Mouse (Mus musculus) embryonic facial prominence, embryonic 11.5 days (tissue): ENCODE measurements around the gene Grin2c. TPM values are rescaled to one million over a fixed set of nuclear protein-coding genes. Genes with fewer than 3 reads are reported as not detected.

Experiments used
- ATAC-seq: fragments of 200-750 bp; cut with Nextera tagmentation; replicated peaks from 2 replicates; pipeline ENCODE4 v1.8.0; 2017; ENCODE audit warnings: low read depth; ENCODE audit not compliant: insufficient number of reproducible peaks, low FRiP score, low TSS enrichment
- DNase-seq: peaks from one replicate; pipeline ENCODE4 v3.0.0-alpha.2; 2015; ENCODE audit warnings: low spot score
- H3K27ac ChIP-seq: fragments of 300-500 bp; sonication (generic); replicated peaks from 2 replicates; pipeline ENCODE4 v1.5.1; 2014; ENCODE audit warnings: mild to moderate bottlenecking, low read depth, low read length, control low read depth
- H3K27me3 ChIP-seq: fragments of 300-500 bp; sonication (generic); 2 replicates; pipeline ENCODE4 v1.6.1; 2014; ENCODE audit warnings: mild to moderate bottlenecking, low read length, moderate library complexity, mixed read lengths; ENCODE audit not compliant: control insufficient read depth, insufficient read depth
- H3K36me3 ChIP-seq: fragments of 300-500 bp; sonication (generic); replicated peaks from 2 replicates; pipeline ENCODE4 v1.6.1; 2014; ENCODE audit warnings: low read depth, mild to moderate bottlenecking, low read length, moderate library complexity, mixed read lengths; ENCODE audit not compliant: control insufficient read depth, insufficient read depth
- H3K4me1 ChIP-seq: fragments of 300-500 bp; sonication (generic); 2 replicates; pipeline ENCODE4 v1.6.1; 2014; ENCODE audit warnings: low read length, mixed read lengths; ENCODE audit not compliant: control insufficient read depth, insufficient read depth
- H3K4me2 ChIP-seq: fragments of 300-500 bp; sonication (generic); 2 replicates; pipeline ENCODE4 v1.6.1; 2014; ENCODE audit warnings: low read depth, mild to moderate bottlenecking, control low read depth, low read length, moderate library complexity
- H3K4me3 ChIP-seq: fragments of 300-500 bp; sonication (generic); 2 replicates; pipeline ENCODE4 v1.5.1; 2014; ENCODE audit warnings: low read depth, low read length, control low read depth
- H3K9ac ChIP-seq: fragments of 300-500 bp; sonication (generic); replicated peaks from 2 replicates; pipeline ENCODE4 v1.6.1; 2014; ENCODE audit warnings: mild to moderate bottlenecking, control low read depth, low read length
- H3K9me3 ChIP-seq: fragments of 300-500 bp; sonication (generic); replicated peaks from 2 replicates; pipeline ENCODE4 v1.6.1; 2016; ENCODE audit warnings: mild to moderate bottlenecking, low read length, inconsistent platforms, mixed read lengths; ENCODE audit not compliant: control insufficient read depth
- WGBS: fragments of 180-500 bp; shearing (Covaris S2); extraction: QIAGEN DNeasy Blood & Tissue Kit; methylation state at CpG from one replicate; pipeline ENCODE4 v1.1.7; 2014; 5-methylcytosine and 5-hydroxymethylcytosine counted together
- polyA plus RNA-seq: library from polyadenylated mRNA; unstranded; fragments of >200 nt; fragmentation: Nextera tagmentation; extraction: Ambion mirVana; gene quantifications from 2 replicates; pipeline ENCODE4 v1.2.1, GENCODE M21; 2014

The Grin2c gene
- polyA plus RNA-seq, 1 experiment from 2014 or later, result 0.04 TPM

DNA sequence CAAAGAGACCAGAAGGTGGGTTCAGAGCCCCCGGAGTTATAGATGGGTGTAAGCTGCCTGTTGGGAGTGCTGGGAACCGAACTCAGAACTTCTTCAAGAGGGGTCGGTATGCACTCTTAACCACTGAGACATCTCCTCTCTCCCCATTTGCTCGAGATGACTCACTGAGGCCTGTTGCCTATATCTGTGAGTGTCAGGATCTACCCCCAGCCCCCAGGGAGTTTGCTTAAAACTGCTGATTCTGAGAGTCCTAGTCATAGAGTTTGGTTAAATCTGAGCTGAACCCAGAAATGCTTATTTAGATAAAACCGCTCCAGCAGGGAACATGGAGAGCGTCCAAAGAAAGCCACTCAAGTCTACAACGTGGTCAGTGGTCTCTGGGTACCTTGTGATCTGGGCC is 7.1 kb upstream of the Grin2c start:
- no peaks in the 10 kb centered on the region; the same call in none of the 2 replicates for H3K4me1 ChIP-seq
- no peak overlapping the region for H3K27ac ChIP-seq
- no peak overlapping the region for H3K9ac ChIP-seq
- ATAC-seq, result no peak
- no peaks in the 10 kb centered on the region for H3K27me3 ChIP-seq
- H3K4me3 ChIP-seq, result no peak overlapping the region
- no peaks in the 10 kb centered on the region for H3K36me3 ChIP-seq
- no peak for DNase-seq
- 82% methylated on average over 7 of the region's 7 CpGs for WGBS
- H3K9me3 ChIP-seq, result no peaks in the 10 kb centered on the region
- H3K4me2 ChIP-seq, result no peak overlapping the region

DNA sequence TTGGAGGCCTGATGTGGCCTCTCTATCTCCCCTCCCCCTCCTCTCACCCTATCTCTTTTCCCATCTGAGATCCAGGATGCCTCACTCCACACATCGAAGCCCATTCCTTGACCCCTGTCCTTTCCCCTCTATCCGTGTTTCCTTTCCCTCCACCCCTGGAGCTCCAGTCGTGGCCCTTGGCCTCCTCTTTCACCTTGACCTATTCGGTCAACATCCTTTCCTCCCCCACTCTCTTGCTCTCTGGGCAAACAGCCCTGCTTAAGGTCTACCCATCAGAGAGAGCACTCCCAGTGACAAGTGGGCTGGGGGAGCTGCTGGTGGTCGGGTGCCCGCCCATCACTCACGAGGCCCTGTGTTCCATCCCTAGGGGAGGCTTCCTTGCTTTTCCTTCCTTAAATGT is 6.7 kb upstream of the Grin2c start:
- Histone ChIP-seq H3K4me1 (no peaks in the 10 kb centered on the region; the same call in none of the 2 replicates), H3K27ac (no peak overlapping the region), H3K9ac (no peak overlapping the region), H3K4me3 (no peak overlapping the region), H3K4me2 (no peak overlapping the region), H3K9me3 (no peaks in the 10 kb centered on the region), H3K36me3 (no peaks in the 10 kb centered on the region), H3K27me3 (no peaks in the 10 kb centered on the region; the same call in 1 of the 2 replicates)
- DNase-seq, result no peak
- WGBS, result 56% methylated on average over 7 of the region's 7 CpGs
- ATAC-seq, result no peak

DNA sequence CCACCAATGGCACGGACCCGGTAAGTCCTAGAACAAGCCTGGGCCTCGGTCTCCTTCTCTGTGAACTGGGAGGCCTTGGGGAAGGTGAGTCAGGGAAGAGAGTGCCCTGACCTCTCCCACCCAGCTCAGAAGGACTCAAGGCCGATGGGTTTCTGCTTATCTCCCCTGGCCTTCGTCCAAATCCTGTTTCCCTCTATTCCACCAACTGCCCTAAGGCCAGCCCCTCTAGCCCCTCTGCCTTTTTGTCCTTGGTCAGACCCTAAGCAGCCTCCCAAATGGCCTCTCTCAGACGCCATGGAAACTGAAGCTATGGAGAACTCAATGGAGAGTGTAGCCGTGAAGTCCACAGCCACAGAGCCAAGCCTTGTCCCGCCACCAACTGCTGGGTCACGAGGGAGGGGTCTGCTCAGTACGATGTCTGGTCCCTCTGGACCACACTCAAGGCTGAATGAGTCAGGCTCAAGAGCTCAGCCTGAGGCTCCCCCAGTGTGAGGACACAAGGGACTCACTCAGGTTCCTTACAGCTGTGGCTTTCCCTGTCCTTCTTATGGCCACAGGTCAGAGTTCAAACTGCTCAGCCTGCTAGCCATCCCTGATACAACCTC is 6.0 kb upstream of the Grin2c start:
- DNase-seq, result no peak
- Histone ChIP-seq H3K9me3 (no peaks in the 10 kb centered on the region), H3K4me3 (no peak overlapping the region), H3K9ac (no peak overlapping the region), H3K27me3 (peaks cover 7% of the 10 kb centered on the region), H3K27ac (no peak overlapping the region), H3K4me2 (no peak overlapping the region), H3K4me1 (no peaks in the 10 kb centered on the region; the same call in none of the 2 replicates), H3K36me3 (no peaks in the 10 kb centered on the region)
- 79% methylated on average over 10 of the region's 10 CpGs for WGBS
- no peak for ATAC-seq

DNA sequence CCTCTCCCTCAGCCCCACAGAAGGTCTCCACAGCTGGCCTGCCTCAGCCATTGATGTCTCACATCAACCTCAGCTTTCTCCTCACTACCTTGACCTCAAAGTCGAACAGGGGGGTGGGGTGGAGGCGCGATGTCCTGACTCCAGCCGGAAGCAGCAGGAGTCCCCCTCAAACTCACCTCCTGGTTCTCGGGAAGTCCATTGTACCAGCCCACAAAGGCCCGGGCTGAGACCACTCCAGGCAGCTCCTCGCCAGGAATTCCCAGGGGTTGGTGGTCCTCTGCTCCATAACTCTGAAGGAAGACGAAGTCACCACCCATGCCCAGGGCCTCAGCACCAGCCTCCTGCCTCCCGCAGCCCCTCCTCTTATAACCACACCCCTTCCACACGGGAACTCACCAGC is 4.4 kb upstream of the Grin2c start:
- no peak for ATAC-seq
- peaks cover 22% of the 10 kb centered on the region for H3K27me3 ChIP-seq
- H3K9ac ChIP-seq, result no peak overlapping the region
- H3K36me3 ChIP-seq, result no peaks in the 10 kb centered on the region
- DNase-seq, result no peak
- H3K4me3 ChIP-seq, result no peak overlapping the region
- WGBS, result 69% methylated on average over 10 of the region's 10 CpGs
- no peak overlapping the region for H3K4me2 ChIP-seq
- H3K9me3 ChIP-seq, result no peaks in the 10 kb centered on the region
- peaks cover 8% of the 10 kb centered on the region for H3K4me1 ChIP-seq
- H3K27ac ChIP-seq, result no peak overlapping the region

DNA sequence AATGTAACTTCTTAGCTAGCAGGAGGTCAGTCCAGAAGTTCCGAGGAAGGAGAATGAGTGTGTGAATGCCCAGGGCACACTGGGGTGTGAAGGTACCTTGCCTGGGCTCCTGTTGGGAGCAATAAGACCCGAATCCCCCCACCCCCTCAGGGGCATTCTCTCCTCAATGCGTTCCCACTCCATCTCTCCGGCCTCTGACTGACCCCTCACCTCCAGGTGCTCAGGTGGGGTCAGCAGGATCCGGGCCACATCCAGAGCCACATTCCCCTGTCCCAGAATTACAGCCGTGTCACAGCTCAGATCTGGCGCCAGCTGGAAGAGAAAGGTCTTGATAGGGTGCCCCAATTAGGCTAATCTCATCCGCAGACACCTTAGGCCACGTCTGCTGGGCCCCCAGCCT is 4.0 kb upstream of the Grin2c start:
- no peak overlapping the region for H3K4me3 ChIP-seq
- H3K4me1 ChIP-seq, result peaks cover 11% of the 10 kb centered on the region
- H3K4me2 ChIP-seq, result no peak overlapping the region
- H3K9me3 ChIP-seq, result no peaks in the 10 kb centered on the region
- ATAC-seq, result no peak
- no peak overlapping the region for H3K27ac ChIP-seq
- H3K27me3 ChIP-seq, result peaks cover 27% of the 10 kb centered on the region
- 78% methylated on average over 9 of the region's 9 CpGs for WGBS
- H3K36me3 ChIP-seq, result no peaks in the 10 kb centered on the region
- no peak for DNase-seq
- H3K9ac ChIP-seq, result no peak overlapping the region

DNA sequence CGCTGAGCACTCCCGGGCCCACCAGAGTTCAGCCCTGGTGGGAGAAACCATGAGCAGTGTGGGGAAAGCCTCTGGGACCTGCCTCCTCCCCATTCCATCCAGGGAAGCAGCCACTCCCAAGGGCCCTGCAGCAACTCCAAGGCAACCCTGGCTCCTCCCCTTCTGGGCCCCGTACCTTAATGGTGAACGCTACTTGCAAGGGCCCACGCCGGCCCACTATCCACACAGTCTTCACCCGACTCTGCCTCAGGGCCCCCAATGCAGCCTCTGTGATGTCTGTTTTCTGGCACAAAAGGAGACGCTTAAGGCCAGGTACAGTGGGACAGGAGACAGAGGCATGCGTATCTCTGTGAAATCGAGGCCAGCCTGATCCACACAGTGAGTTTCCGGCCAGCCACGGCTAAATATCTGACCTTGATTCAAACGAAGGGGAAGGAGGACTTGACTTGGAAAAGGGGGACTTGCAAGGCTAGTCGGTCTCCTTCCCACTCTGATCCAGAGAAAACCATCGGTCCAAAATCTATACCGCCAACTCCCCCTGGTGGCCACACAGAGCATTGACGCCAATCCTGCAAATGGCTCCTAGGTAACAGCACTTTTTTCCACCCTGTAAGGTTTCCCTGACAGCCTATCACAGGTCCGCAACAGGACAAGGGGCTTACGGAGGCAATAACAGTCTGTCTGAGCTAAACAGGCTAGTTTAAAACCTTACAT is 3.3 kb upstream of the Grin2c start:
- 0 out of 2 replicates have a peak, but pooled peaks have one; percentile 26 for ATAC-seq
- no peak overlapping the region for H3K27ac ChIP-seq
- peaks cover 34% of the 10 kb centered on the region for H3K27me3 ChIP-seq
- peaks cover 13% of the 10 kb centered on the region for H3K4me1 ChIP-seq
- no peak overlapping the region for H3K9ac ChIP-seq
- DNase-seq, result peak; percentile 89
- WGBS, result 35% methylated on average over 19 of the region's 19 CpGs
- H3K9me3 ChIP-seq, result no peaks in the 10 kb centered on the region
- H3K4me3 ChIP-seq, result no peak overlapping the region
- H3K36me3 ChIP-seq, result no peaks in the 10 kb centered on the region
- no peak overlapping the region for H3K4me2 ChIP-seq

DNA sequence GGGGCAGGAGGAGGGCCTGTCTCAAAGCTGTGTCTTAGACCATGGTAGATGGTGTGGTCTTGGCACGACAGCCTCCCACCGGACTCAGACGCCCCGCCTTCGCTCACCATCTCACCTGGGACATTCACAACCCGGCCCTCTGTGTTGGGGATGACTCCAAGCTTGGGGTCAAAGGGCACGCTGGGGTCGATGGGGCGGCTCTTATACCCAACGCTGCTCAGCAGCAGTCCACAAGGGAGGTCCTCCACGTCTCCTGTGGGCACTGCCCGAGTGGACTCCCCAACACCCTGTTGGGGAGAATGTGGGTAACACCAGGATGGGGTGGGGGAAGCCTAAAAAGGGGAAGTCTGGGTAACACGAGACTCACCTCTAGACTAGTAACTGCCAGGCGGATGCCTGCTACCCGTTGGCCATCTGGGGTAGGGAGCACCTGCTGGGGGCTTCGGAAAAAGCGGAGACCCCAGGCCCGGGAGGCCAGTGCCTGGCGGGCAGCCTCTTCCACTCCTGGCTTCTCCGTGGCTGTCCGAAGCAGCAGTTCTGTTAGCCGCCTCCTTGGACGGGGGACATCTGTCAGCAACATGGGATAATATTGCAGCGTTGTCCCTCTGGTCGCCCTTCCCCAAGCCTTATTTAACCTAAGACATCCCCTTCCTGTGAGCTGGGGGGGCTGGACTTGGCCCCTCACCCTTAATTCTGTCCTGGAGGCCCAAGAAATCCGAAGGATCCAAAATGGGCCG is 2.5 kb upstream of the Grin2c start:
- H3K27ac ChIP-seq, result no peak overlapping the region
- no peak overlapping the region for H3K4me2 ChIP-seq
- H3K27me3 ChIP-seq, result peaks cover 42% of the 10 kb centered on the region
- H3K9me3 ChIP-seq, result no peaks in the 10 kb centered on the region
- WGBS, result 89% methylated on average over 27 of the region's 27 CpGs
- ATAC-seq, result no peak
- no peaks in the 10 kb centered on the region for H3K36me3 ChIP-seq
- H3K4me3 ChIP-seq, result no peak overlapping the region
- no peak overlapping the region for H3K9ac ChIP-seq
- H3K4me1 ChIP-seq, result peaks cover 13% of the 10 kb centered on the region
- DNase-seq, result no peak

DNA sequence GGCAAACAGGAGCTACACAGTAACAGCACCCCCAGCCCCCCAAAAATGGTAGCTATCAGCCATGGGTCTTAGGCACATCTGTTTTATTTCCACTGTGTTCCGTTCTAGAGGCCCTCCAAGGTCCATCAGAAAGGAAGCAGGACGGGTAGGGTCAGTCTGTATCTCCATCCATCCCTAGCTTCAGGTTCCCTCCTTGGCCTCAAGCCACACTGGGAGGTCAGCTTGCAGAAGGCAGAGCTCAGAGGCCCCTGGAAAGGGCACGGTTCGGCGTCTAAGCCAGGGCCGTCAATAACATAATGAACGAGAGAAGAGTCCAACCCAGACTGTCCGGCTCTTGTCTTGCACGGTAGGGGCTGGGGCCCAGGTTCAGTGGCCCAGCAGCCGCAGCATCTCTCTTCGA is 915 bp upstream of the Grin2c start:
- Histone ChIP-seq H3K4me2 (no peak overlapping the region), H3K4me1 (peaks cover 13% of the 10 kb centered on the region), H3K9me3 (no peaks in the 10 kb centered on the region), H3K9ac (no peak overlapping the region), H3K36me3 (no peaks in the 10 kb centered on the region), H3K27ac (no peak overlapping the region), H3K27me3 (peaks cover 51% of the 10 kb centered on the region), H3K4me3 (no peak overlapping the region)
- 72% methylated on average over 11 of the region's 11 CpGs for WGBS
- DNase-seq (no peak), ATAC-seq (no peak)
